Mouse (Mus musculus) c-Kit-positive CD71-positive TER-119-positive erythroid progenitor cells, embryonic 14.5 days (primary cell): ENCODE results near the gene Gtf2ird2.

ENCODE experiments used
- DNase-seq: peaks from one replicate; pipeline ENCODE4 v3.0.0-alpha.2; 2013; ENCODE audit warnings: low spot score

Gene Gtf2ird2

DNA sequence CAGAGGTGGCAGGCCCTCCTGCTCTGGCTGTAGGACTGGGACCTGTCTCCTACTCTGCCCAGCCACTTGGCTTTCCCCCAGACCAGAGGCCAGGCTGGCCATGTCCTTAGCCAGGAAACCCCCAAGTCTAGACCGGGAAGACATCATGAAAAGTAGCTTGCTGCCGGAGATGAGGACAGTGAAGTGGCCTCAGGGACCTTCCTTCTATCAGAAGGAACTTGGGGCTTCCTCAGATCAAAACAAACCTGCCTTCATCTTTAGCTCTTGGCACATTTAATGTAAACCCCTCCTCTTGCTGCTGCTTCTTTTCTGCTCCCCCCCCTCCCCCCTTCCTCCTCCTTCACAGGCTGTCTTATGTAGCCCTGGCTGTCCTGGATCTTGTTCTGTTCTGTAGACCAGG lies 50.4 kb downstream of the Gtf2ird2 start:
- no peak for DNase-seq

DNA sequence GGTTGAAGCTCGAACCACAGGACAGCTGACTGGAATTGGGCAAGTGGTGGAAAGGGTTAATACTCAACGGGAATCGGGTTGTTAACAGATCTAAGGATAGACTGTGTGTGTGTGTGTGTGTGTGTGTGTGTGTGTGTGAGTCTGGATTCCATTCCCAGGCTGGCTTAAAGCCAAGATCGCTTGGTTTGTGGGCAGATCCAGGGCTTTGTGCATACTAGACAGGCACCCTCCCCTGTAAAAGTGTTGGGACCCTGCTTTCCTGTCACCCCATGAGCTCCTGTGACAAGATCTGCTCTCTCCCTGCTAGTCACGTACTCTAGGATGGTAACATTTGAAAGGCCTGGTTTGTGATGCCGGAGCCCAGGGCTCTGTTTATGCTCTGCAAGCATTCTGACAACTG lies 51.3 kb downstream of the Gtf2ird2 start:
- DNase-seq = no peak

DNA sequence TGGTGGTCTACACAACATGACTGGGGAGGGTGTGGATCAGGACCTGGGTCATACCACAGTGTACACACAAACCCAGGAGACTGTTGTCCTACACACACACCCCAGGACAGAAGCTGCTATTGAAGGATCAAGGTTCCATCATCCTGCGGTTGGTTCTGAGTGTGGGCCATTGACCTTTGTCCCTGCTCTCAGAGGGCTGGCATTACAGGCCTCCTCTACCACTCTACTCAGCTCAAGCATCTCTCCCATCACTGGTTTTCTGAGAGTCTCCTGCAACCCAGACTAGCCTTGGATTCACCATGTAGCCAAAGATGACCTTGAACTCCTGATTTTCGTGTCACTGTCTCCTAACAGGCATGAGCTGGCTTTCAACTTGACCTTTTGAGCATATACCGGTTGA lies 52.4 kb downstream of the Gtf2ird2 start:
- no peak for DNase-seq

DNA sequence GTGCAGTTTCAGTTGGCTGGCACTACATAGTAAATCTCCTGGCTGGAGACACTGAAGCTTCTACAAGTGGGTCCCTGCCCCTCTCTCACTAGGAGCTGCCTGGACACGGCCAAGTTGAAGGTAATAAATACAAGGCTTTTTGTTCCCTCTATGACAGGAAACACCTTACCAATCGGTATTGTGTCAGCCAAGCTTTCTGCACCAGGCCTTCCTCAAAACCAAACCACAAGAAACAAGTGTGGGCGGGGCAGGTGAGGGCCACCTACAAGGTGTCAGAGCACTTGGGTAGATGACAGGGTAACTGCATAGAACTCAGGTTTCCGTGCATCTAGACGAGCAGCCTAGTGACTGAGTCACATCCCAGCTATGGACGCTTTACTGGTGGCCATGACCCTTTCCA lies 53.0 kb downstream of the Gtf2ird2 start:
- DNase-seq = no peak

DNA sequence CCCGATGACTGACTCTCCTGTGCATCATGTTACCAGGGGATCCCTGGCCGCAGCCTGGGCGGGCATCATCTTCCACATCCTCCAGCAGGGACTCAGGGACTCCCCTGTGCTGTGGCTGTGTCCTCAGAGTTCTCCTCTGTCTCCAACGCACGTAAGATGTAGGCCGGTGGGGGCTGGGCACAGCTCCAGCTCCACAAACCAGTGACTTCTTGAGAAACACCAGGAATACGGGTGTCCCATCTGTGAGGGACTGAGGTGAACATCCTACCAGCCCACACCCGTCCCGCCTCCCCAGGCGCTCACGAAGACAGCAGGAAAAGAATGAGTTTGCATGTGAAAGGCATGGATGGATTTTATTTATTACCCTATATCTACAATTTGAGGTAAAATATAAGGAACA lies 53.7 kb downstream of the Gtf2ird2 start:
- DNase-seq = no peak

DNA sequence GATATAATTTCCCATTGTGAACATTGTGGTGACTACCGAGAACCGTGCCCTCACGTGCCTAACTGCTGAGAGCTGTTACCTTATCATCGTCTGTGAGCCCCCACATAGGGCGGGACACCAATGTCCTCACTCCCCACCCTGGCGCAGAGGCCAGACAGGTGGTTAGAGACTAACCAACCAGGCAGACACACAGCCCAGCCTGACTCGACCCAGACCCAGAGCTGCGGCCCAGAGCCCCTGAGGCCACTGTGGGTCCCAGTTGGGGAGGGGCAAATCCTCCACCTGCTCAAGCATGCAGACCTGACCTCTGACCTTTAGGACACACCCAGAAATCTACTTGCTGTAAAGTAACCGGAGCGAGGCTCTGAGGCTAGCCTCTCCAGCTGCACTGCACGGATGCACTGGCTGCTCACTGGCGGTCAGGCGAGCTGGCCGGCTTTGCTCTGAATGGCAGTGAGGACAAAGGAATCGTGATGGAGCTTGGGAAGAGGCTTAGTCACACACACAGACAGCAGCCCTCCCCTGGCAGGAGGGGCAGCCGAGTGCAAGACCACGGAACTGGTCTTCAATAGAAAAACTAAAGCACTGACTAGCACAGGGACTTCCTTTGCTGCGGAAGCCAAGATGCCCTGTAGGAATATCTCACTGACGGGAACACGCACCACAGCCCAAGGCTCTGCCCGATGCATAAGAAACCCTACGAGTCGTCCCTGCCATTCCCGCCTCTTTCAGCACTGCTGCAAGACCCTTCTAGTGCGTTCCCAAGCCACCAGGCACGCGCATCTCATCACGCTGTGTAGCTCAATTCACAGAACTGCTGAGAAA lies 54.3 kb downstream of the Gtf2ird2 start:
- no peak for DNase-seq

DNA sequence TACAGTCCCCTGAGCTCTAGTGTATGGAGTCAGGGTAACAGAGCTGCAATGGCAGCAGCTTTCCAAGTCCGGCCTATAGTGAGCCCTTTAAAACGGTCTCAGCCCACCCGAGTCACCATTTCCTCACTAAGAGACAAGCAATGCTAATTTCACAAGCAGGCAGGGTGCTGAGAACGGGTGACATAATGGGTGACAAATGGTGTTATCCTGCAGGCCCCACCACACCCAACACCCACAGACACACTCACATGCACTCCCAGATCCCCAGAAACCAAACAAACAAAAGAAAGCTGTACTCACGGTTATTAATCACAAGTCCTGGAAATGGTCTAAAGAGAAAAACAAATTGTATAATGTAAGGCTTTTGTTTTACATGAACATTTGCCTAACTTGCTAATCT lies 58.0 kb downstream of the Gtf2ird2 start:
- no peak for DNase-seq

DNA sequence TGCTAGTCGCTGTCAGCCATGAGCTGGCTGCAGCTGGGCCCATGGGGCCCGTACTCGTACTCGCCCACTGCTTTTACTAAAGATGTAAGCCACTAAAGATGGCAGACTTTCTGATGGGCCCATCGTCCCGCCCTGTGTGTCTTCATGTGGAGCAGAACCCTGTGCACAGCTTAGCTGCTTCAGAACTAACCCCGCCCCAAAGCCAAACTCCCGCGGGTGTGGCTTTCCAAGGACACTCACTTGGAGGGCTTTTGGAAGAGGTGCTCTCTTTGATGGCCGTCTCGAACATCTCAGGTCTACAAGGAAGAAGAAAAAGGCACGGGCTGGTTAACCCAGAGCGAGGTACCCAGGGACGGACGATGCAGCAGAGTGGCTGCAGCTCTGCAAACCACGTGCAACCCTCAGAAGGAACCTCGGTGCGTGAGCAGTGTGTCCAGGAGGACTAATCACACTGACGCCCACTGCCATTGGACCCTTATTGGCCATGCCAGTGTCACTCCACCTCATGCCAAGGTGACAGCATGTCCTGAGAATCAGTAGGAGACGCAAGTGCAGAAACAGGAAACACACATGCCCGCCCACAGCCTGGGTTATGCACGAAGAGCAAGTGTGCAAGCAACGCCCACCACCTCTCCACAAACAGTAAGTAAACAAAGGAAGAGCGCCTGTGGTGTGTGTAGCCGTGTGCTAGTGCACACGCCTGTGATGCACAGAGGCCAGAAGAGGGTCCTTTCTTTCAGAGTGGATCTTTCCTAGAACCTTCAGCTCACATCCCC lies 60.0 kb downstream of the Gtf2ird2 start:
- DNase-seq = no peak

DNA sequence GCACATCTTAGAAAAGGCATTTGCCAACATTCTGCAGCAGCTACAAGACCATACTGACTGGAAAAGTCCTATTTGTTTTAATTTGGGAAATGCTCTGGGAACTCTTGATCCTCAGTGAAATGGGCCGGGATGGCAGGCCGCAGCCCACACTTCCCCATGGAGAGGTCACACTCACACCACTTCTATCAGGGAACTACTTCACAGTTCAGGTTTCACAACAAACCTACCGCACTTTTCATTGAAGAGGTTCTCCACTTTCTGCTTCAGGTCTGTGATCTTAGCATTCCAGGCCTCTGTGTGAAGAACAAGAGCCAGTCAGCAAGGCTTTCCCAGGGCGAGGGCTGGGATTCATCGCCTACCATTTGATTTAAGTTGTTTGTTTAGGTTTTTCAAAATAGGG lies 61.1 kb downstream of the Gtf2ird2 start:
- no peak for DNase-seq

DNA sequence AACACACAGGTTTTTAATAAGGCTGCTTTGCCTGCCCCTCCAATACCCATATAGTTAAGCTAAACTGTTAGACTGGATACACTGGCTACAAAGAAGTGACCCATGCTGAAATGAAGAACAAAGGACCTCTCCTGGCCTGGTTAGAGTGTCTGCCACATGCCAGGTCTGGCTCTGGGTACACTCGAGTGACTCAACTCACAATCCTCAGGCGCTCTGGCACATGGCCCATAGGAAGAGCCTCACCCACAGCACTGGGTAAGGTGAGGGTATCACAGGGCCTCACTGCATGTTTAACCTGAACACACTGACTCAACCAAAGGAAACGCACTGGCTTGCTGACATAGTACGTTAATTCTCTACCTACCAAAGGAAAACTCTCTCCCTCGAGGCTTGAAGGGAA lies 62.3 kb downstream of the Gtf2ird2 start:
- DNase-seq = no peak

DNA sequence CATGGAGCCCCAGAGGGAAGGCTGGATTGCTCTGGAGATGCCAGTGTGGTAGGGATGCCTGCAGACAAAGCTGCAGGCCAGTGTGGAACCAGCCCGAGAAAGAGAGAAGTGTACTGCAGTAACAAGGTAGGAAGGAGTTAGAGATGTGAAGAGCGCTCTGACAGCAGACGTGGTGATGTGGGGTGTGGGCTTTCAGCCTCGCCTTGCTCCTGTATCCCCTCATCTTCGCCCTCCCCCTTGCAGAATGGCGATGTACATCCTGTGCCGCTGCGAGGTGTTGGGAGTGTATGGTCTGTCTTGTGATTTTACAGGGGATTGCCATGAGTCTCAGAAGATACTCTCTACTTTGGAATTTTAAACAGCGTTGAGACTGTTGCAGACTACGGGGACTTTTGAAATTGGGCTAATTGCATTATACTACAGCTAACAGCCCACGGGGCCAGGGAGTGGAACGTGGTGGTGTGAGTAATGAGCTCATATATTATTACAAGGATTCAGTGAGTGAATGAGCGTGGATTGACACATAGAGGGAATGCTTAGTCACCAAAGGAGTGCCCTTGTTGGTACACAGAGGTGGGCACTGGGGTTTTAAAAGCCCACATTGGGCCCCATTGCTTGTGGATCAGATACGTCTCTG lies 64.9 kb downstream of the Gtf2ird2 start:
- no peak for DNase-seq

DNA sequence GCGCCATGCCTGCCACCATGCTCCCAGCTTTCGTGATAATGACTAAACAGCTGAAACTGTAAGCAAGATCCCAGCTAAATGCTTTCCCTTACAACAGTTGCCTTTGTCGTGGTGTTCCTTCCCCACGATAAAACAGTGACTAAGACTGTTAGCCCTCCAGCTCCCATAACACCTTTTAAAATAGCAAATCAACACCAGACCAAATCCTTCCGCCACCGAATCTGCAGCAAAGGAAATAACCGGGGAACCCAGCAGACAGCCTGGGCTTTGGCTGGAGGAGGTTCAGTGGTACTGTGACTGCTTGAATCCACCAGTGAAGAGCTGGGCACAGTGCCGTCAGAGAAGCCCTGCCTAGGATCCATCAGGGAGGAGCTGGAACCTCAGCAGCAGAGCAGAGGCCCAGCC lies 65.4 kb downstream of the Gtf2ird2 start:
- DNase-seq = no peak

DNA sequence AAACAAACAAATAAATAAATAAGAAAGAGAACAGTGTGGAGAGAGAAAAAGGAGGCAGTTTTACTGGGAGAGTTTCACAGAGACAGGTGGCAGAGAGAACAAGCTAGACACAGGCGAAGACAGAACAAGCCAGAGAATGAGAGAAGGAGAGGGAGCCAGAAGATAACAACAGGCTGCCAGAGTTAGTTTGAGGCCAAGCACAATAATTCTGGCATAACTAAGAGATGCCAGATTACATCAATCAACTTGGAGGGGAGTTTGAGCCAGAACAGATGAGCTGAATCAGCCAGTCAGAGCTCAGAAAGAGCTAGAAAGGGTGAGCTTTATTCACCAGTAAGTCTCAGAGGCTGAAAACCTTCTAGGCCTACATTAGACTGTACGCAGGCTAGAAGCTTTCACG lies 66.8 kb downstream of the Gtf2ird2 start:
- DNase-seq = no peak

DNA sequence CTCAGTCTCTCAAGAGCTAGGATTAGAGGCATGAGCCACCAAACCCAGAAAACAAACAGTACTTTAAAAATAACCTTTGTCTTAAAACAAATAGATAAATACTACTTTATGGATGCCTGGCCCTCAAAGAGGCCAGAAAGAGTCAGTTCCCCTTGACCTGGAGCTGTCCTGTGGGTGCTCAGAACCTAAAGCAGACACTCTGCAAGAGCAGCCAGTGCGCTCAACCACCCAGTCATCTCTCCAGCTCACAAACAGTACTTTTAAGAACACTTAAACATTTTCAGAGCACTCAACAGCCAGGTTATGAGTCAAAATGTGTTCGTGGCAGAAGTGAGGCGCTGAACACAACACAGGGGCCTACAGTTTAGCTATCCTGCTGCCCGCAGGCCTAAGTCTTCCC lies 67.3 kb downstream of the Gtf2ird2 start:
- no peak for DNase-seq

DNA sequence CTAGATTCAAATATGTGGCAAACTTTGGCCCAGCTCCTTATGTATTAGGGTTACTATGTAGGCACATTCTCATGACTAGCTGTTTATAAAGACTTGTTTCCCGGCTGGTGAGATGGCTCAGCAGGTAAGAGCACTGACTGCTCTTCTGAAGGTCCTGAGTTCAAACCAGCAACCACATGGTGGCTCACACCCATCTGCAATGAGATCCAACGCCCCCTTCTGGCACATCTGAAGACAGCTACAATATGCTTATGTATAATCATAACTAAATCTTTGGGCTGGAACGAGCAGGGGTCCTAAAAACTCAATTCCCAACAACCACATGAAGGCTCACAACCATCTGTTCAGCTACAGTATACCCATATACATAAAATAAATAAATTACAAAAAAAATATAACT lies 70.0 kb downstream of the Gtf2ird2 start:
- DNase-seq = no peak

DNA sequence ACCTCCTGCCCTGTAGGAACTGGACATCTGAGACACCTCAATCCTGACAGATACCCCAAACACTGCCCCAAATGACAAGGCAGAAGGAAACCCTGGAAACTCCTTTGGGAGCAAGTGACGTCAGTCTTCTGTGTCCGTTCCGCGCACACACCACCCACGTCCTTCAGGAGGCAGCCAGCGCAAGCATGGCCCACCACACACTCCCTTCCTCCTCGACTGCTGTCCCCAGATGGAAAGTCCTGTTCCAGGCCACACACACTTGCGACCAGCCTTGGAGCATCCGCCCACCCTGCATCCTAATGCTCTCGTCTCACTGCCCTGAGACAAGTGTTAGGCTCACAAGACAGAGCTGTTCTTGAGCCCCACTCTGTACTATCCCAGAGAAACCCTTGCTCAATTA lies 71.5 kb downstream of the Gtf2ird2 start:
- DNase-seq = no peak

DNA sequence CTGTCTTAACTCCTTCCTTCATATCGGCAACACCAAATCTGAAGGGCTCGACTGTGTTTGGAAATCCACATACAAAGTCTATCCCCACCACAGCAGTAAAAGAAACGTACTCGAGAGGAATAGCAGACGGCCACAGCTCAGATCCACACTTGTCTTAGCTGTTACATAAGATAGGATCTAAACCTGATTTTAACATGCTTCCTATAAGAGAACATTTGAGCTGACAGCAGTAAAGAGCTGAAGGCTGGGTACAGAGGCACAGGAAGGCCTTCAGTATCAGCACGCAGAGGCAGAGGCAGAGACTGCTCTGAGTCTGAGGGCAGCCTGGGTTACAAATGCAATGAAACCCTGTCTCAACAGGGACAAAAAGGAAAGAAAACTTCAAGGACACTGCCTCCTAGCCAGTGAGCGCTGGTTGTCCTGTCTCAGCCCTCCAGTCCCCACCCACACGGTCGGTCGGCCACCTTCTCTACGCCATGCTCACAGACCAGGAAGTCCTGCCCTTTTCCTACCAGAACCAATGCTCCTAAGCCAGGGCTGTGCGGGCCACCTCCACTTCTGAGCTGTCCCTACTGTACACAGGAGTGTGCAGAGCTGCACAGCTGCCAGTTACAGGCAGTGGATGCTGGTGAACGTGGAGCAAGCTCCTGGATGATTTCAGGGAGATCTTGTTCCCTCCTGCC lies 73.7 kb downstream of the Gtf2ird2 start:
- DNase-seq = no peak

DNA sequence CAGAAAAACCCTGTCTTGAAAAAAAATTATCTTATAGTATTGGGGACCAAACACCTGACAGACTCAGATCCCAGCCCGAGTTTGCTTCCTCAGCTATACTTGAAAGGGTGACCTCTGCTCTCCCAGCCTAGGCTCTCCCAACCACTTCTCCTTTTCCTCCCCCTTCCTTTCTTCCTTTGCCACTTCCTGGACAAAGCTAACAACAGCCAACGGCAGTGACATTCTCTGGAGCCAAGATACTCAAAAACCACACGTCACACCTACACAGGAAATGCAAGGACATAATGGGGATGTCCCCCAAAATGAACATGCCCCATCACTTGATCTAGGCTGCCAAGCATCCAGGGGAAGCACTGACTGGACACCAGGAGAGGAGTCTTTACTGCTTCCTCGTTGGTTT lies 74.6 kb downstream of the Gtf2ird2 start:
- DNase-seq = no peak

DNA sequence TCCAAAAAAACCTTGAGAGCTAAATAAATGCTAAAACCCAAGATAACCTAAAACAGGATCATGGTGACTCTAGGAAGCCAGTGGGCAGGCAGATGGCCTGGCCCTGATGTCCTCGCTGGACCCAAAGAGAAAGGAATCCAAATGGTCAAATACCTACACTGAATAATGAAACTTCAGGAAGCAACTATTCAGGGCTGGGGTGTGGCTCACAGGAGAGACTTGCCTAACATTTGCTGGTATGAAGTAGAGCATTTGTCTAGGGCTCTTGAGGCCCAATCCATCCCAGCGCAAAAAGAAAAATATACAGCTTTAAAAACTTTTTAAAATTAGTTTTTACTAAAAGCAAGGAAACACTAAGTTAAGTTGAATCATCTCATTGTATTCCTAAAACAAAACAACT lies 75.1 kb downstream of the Gtf2ird2 start:
- DNase-seq = no peak

DNA sequence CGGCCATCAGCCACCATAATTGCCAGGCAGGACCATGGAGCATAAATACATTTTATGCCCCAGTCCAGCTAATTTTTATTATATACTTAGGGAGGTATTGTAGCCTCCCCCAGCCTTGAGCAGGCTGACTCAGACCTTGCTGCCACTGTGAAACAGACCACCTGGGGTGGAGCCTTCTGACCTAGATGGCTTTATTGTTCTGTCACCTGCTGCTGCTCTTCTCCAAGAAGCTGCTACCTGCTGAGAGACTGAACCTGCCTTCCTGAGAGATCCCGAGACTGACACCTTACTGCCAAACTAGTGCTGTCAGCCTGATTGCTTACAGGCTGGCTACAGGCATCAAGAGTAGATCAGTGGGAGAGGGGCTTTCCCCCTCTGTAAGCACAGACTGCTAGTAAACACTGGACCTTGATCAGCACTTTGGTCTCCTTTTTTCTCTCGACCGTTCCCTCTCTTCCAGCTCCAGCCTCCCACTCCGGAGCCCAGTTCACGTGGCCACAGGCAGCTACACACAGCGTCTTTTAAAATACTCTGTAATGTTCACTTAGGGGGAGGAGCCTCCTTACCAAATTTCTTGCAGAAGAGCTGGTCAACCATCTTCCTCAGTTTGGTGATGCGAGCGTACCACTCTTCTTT lies 76.3 kb downstream of the Gtf2ird2 start:
- no peak for DNase-seq

DNA sequence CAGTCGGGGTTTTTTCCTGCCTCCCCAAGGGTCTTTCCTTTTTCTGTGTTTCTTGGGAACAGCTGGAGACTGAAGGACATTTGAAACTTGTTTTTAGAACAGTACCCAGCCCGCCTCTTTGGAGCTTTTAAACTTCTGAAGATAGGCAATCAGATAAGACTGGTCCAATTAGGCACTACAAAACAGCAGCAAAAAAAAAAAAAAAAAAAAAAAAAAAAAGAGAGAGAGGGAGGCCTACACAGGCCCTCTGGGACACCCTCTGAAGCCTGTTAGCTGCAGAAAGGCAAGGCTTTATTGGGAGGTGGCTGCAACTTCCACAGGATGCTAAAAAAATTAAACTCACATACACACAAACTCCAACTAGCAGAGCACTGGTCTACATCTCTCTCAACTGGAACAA lies 82.1 kb downstream of the Gtf2ird2 start:
- DNase-seq = no peak

DNA sequence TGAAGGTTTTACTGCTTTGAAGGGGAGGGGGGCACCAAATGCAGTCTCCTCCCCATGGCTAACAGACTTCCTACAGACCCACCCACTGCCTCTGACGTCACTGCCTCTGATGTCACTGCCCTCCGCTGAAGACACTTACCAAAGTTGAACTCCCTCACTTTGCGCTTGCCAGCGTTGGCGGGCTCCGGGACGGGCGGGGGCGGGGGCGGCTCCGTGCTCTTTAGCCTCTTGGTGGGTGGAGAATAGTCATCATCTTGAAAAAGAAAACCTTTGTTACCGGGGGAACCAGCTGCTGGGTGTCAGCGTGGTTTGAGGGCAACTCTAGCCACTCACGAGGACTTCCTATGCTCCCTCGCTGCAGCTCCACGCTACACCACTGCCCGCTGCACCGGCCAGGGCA lies 82.6 kb downstream of the Gtf2ird2 start:
- no peak for DNase-seq
